Mouse (Mus musculus) liver, adult 2 months (tissue): ENCODE results near the gene 9330161L09Rik. TPM values are rescaled to one million over a fixed set of nuclear protein-coding genes. Genes with fewer than 3 reads are reported as not detected.

Experiments
- DNase-seq: peaks from one replicate; pipeline ENCODE4 v3.0.0-alpha.2; 2011; ENCODE audit warnings: low read depth, low spot score; ENCODE audit errors: extremely low read depth
- H3K27ac ChIP-seq: fragments of 200-500 bp; replicated peaks from 2 replicates; pipeline ENCODE4 v1.5.1; 2012; ENCODE audit warnings: low read depth, mild to moderate bottlenecking, control low read depth, inconsistent platforms, low read length; ENCODE audit not compliant: insufficient read depth
- H3K27me3 ChIP-seq: fragments of 200-500 bp; 2 replicates; pipeline ENCODE4 v1.6.1; 2012; ENCODE audit warnings: mild to moderate bottlenecking, moderate library complexity, low read length, inconsistent platforms; ENCODE audit not compliant: control insufficient read depth, insufficient read depth
- H3K36me3 ChIP-seq: fragments of 200-500 bp; 2 replicates; pipeline ENCODE4 v1.6.1; 2012; ENCODE audit warnings: low read length, inconsistent platforms; ENCODE audit not compliant: control insufficient read depth, insufficient read depth
- H3K4me1 ChIP-seq: fragments of 200-500 bp; 2 replicates; pipeline ENCODE4 v1.6.1; 2011; ENCODE audit warnings: low read length; ENCODE audit not compliant: control insufficient read depth, insufficient read depth
- H3K4me3 ChIP-seq: fragments of 200-500 bp; 2 replicates; pipeline ENCODE4 v1.5.1; 2011; ENCODE audit warnings: low read depth, mild to moderate bottlenecking, control low read depth, low read length, moderate library complexity; ENCODE audit not compliant: insufficient read depth
- H3K79me2 ChIP-seq: fragments of 200-500 bp; 2 replicates; pipeline ENCODE4 v1.6.1; 2012; ENCODE audit warnings: inconsistent platforms, mild to moderate bottlenecking, low read length, moderate library complexity; ENCODE audit not compliant: control insufficient read depth, insufficient read depth
- H3K9ac ChIP-seq: fragments of 200-500 bp; 2 replicates; pipeline ENCODE4 v1.6.1; 2012; ENCODE audit warnings: low read depth, mild to moderate bottlenecking, control low read depth, inconsistent platforms, low read length
- CTCF ChIP-seq: fragments of 200-500 bp; IDR thresholded peaks from 2 replicates; pipeline ENCODE4 v1.5.1; 2011; ENCODE audit warnings: low read depth, low read length, control low read depth
- POLR2A ChIP-seq: fragments of 200-500 bp; IDR thresholded peaks from 2 replicates; pipeline ENCODE4 v1.6.1; 2011; ENCODE audit warnings: low read length, control low read depth; ENCODE audit not compliant: insufficient read depth; ENCODE audit errors: extremely low read depth
- WGBS: fragments of 180-500 bp; shearing (Covaris S2); methylation state at CpG from one replicate; pipeline ENCODE4 v1.1.7; 2018; 5-methylcytosine and 5-hydroxymethylcytosine counted together
- polyA plus RNA-seq: library from polyadenylated mRNA; depleted of rRNA; stranded (reverse); fragments of >200 nt; gene quantifications from 2 replicates; pipeline ENCODE4 v1.2.3, GENCODE M21; 2012
- total RNA-seq: library from RNA; depleted of rRNA; stranded (reverse); fragments of >200 nt; gene quantifications from 2 replicates; pipeline ENCODE4 v1.2.3, GENCODE M21; 2014

Gene 9330161L09Rik
- total and polyA plus RNA-seq, 2 experiments, result 0.20 to 0.46 TPM

- H3K79me2 ChIP-seq, result peaks cover 13% of the 10 kb centered on the region; the same call in 1 of the 2 replicates
- no peak for DNase-seq
- H3K4me3 ChIP-seq, result no peak overlapping the region
- peaks cover 14% of the 10 kb centered on the region for H3K4me1 ChIP-seq
- peaks cover 6% of the 10 kb centered on the region; the same call in 1 of the 2 replicates for H3K36me3 ChIP-seq
- H3K9ac ChIP-seq, result no peak overlapping the region
- H3K27me3 ChIP-seq, result no peaks in the 10 kb centered on the region
- TF ChIP-seq POLR2A (no peak), CTCF (no peak)
- WGBS, result 94% methylated on average over 7 of the region's 7 CpGs
- no peak overlapping the region for H3K27ac ChIP-seq
Measured at GRCm38 (mm10) chr12:103426710-103427109, 19.1 kb upstream of the 9330161L09Rik start.

GRCm38 (mm10) chr12:103425729-103426470, 18.3 kb upstream of the 9330161L09Rik start, which contains the start of gene Ddx24:
Ddx24 (minus strand) TSS chr12:103425830.
- Histone ChIP-seq H3K4me3 (peak within 1 kb of the TSS; percentile 96), H3K27ac (peak within 1 kb of the TSS; percentile 52), H3K79me2 (peaks cover 15% of the 10 kb centered on the region; the same call in 1 of the 2 replicates), H3K27me3 (no peaks in the 10 kb centered on the region), H3K9ac (peak within 1 kb of the TSS; percentile 94), H3K36me3 (peaks cover 6% of the 10 kb centered on the region; the same call in 1 of the 2 replicates), H3K4me1 (peaks cover 14% of the 10 kb centered on the region)
- TF ChIP-seq CTCF (peak; percentile 97), POLR2A (peak; percentile 80; the same call in 1 of the 2 replicates)
- WGBS, result 1% methylated on average over 33 of the region's 33 CpGs
- DNase-seq, result peak; percentile 96

- WGBS, result 6% methylated on average over 33 of the region's 33 CpGs
- Histone ChIP-seq H3K27me3 (no peaks in the 10 kb centered on the region), H3K4me1 (peaks cover 14% of the 10 kb centered on the region), H3K79me2 (peaks cover 15% of the 10 kb centered on the region; the same call in 1 of the 2 replicates), H3K27ac (peak overlapping the region; percentile 52), H3K36me3 (peaks cover 6% of the 10 kb centered on the region; the same call in 1 of the 2 replicates), H3K4me3 (peak overlapping the region; percentile 96), H3K9ac (peak overlapping the region; percentile 94)
- no peak for DNase-seq
- TF ChIP-seq CTCF (no peak), POLR2A (no peak)
Measured at GRCm38 (mm10) chr12:103425016-103425728, 17.6 kb upstream of the 9330161L09Rik start.

- Histone ChIP-seq H3K79me2 (no peaks in the 10 kb centered on the region), H3K9ac (no peak overlapping the region), H3K27me3 (no peaks in the 10 kb centered on the region), H3K36me3 (peaks cover 40% of the 10 kb centered on the region), H3K4me3 (no peak overlapping the region), H3K27ac (no peak overlapping the region), H3K4me1 (no peaks in the 10 kb centered on the region)
- no peak for DNase-seq
- WGBS, result 94% methylated on average over 10 of the region's 10 CpGs
- no peak for TF ChIP-seq CTCF
- no peak for TF ChIP-seq POLR2A
Measured at GRCm38 (mm10) chr12:103408144-103408543, 524 bp upstream of the 9330161L09Rik start.

- no peak for TF ChIP-seq POLR2A
- TF ChIP-seq CTCF, result no peak
- no peak overlapping the region for H3K4me3 ChIP-seq
- no peaks in the 10 kb centered on the region for H3K27me3 ChIP-seq
- no peak for DNase-seq
- no peaks in the 10 kb centered on the region for H3K79me2 ChIP-seq
- no peaks in the 10 kb centered on the region for H3K4me1 ChIP-seq
- H3K27ac ChIP-seq, result no peak overlapping the region
- H3K9ac ChIP-seq, result no peak overlapping the region
- peaks cover 16% of the 10 kb centered on the region for H3K36me3 ChIP-seq
- 89% methylated on average over 18 of the region's 18 CpGs for WGBS
Measured at GRCm38 (mm10) chr12:103404131-103404530, 3.5 kb downstream of the 9330161L09Rik start.
